Mouse (Mus musculus) ES-E14 (cell line): ENCODE measurements at regions not wholly inside any gene's neighbourhood (a gene's known extent, or its start where the extent isn't known, plus 50 kb on each side); places are given as distances from the start of the nearest gene placed in this dataset.

Source experiments
- DNase-seq: peaks from one replicate; pipeline ENCODE4 v3.0.0-alpha.2; 2013; ENCODE audit warnings: low read depth, low spot score
- H3K27ac ChIP-seq: 2 replicates; pipeline ENCODE4 v1.5.1; 2012; ENCODE audit warnings: low read depth, mild to moderate bottlenecking, low read length, moderate library complexity, mixed read lengths; ENCODE audit not compliant: poor library complexity, insufficient read depth, severe bottlenecking
- H3K36me3 ChIP-seq: 2 replicates; pipeline ENCODE4 v1.6.1; 2012; ENCODE audit warnings: mild to moderate bottlenecking, low read length, moderate library complexity, mixed read lengths; ENCODE audit not compliant: control insufficient read depth, poor library complexity, insufficient read depth, severe bottlenecking
- H3K4me1 ChIP-seq, 2 experiments: fragments of 150-350 bp in 1 of 2; sonication (generic) in 1 of 2; 2 replicates each; pipeline ENCODE4 v1.6.1; 2012; ENCODE audit warnings: low read length in 2 of 2, mild to moderate bottlenecking in 1 of 2, mixed read lengths in 1 of 2; ENCODE audit not compliant: control insufficient read depth in 2 of 2, insufficient read depth in 2 of 2, poor library complexity in 1 of 2
- H3K4me3 ChIP-seq, 2 experiments: fragments of 150-350 bp in 1 of 2; sonication (generic) in 1 of 2; 2 replicates each; pipeline ENCODE4 v1.5.1; 2012; ENCODE audit warnings: low read length in 2 of 2, low read depth in 1 of 2, mild to moderate bottlenecking in 1 of 2, mixed read lengths in 1 of 2; ENCODE audit not compliant: insufficient read depth in 1 of 2, poor library complexity in 1 of 2, severe bottlenecking in 1 of 2
- H3K9ac ChIP-seq: 2 replicates; pipeline ENCODE4 v1.6.1; 2012; ENCODE audit warnings: low read depth, mild to moderate bottlenecking, low read length, mixed read lengths; ENCODE audit not compliant: poor library complexity, insufficient read depth, severe bottlenecking
- H3K9me3 ChIP-seq: fragments of 150-350 bp; sonication (generic); 2 replicates; pipeline ENCODE4 v1.6.1; 2012; ENCODE audit warnings: low read depth, mild to moderate bottlenecking, low read length; ENCODE audit not compliant: control insufficient read depth, insufficient read depth
- CHD2 ChIP-seq: IDR thresholded peaks from 2 replicates; pipeline ENCODE4 v1.6.1; 2014; ENCODE audit warnings: mild to moderate bottlenecking, low read depth, low read length, inconsistent platforms
- HCFC1 ChIP-seq: IDR thresholded peaks from 2 replicates; pipeline ENCODE4 v1.6.1; 2012; ENCODE audit warnings: low read length, inconsistent platforms, borderline replicate concordance; ENCODE audit not compliant: insufficient read depth
- MAFK ChIP-seq: IDR thresholded peaks from 2 replicates; pipeline ENCODE4 v1.6.1; 2014; ENCODE audit warnings: mild to moderate bottlenecking, low read depth, low read length, inconsistent platforms; ENCODE audit not compliant: insufficient read depth
- ZC3H11A ChIP-seq: IDR thresholded peaks from 2 replicates; pipeline ENCODE4 v1.6.1; 2012; ENCODE audit warnings: low read depth, mild to moderate bottlenecking, inconsistent platforms, low read length, borderline replicate concordance
- ZNF384 ChIP-seq: IDR thresholded peaks from 2 replicates; pipeline ENCODE4 v1.6.1; 2012; ENCODE audit warnings: low read depth, low read length, inconsistent platforms
- in situ Hi-C, 2 experiments: fragments of 600-800 bp; cut with MboI; formaldehyde crosslinking; loops; one replicate each; pipeline ENCODE4 v1.15.1; 2025; ENCODE audit warnings: low sequenced_read_pairs in 2 of 2, inconsistent platforms in 1 of 2; ENCODE audit not compliant: unreplicated experiment in 2 of 2

GRCm38 (mm10) chr14:36646649-36647048, 321.9 kb downstream of the Ccser2 start:
- Histone ChIP-seq H3K27ac (no peak overlapping the region), H3K9me3 (no peaks in the 10 kb centered on the region), H3K9ac (no peak overlapping the region), H3K36me3 (no peaks in the 10 kb centered on the region), H3K4me3 (no peak overlapping the region), H3K4me1 (no peaks in the 10 kb centered on the region)
- in situ Hi-C loops, result no loop called here
- TF ChIP-seq ZC3H11A, result no peak
- TF ChIP-seq CHD2, result no peak
- no peak for TF ChIP-seq HCFC1
- TF ChIP-seq MAFK, result no peak
- no peak for TF ChIP-seq ZNF384
- DNase-seq, result no peak

DNA sequence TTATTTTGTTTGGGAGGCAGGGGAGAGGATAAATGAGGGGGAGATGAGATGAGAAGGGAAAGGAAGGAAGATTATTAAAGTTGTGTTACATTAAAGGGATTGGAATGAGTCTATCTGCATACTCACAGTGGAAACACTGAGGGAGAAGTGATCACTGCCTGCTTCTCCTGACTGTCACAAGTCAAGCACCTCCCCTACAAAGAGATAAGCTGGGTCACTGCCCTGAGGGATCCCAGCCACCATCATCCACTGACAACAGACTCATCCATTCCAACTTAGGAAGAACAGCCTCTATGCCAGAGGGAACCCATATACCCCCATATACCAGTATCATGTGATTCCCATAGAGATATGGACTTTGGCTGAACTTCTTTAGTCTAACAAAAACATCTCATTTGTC, 322.3 kb downstream of the Ccser2 start:
- TF ChIP-seq ZNF384, result no peak
- TF ChIP-seq ZC3H11A, result no peak
- no peak for TF ChIP-seq HCFC1
- no peak for TF ChIP-seq MAFK
- no peak for TF ChIP-seq CHD2
- Histone ChIP-seq H3K4me1 (no peaks in the 10 kb centered on the region), H3K36me3 (no peaks in the 10 kb centered on the region), H3K9ac (no peak overlapping the region), H3K27ac (no peak overlapping the region), H3K4me3 (no peak overlapping the region), H3K9me3 (no peaks in the 10 kb centered on the region)
- DNase-seq, result no peak
- in situ Hi-C loops, result no loop called here

- H3K4me3 ChIP-seq, result no peak overlapping the region
- no peaks in the 10 kb centered on the region for H3K9me3 ChIP-seq
Measured at GRCm38 (mm10) chr14:36624822-36625221, 343.8 kb downstream of the Ccser2 start.

DNA sequence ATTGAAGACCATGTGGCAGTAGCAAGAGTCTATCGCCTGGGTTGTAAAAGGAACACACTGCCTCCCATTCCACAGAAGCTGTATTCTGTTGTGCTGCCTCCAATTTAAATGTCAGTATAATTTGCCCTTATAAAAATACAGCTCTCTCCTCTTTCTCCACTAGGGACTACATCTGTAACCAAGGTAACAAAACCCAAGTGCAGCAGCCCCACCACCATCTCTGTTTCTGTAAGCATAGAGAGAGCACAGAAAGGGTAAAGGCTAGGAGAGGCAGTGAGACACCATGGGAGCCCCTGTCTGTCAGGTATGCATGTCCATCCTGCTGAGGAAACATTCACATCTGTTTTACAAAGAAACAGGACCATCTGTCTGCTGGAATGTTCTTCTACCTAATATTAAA, 344.4 kb downstream of the Ccser2 start:
- in situ Hi-C loops, result no loop called here
- Histone ChIP-seq H3K4me1 (no peaks in the 10 kb centered on the region), H3K27ac (no peak overlapping the region), H3K36me3 (no peaks in the 10 kb centered on the region), H3K9ac (no peak overlapping the region), H3K4me3 (no peak overlapping the region), H3K9me3 (no peaks in the 10 kb centered on the region)
- TF ChIP-seq MAFK, result no peak
- no peak for TF ChIP-seq ZC3H11A
- no peak for TF ChIP-seq CHD2
- no peak for TF ChIP-seq HCFC1
- no peak for TF ChIP-seq ZNF384
- no peak for DNase-seq

More at GRCm38 (mm10) chr14:36624822-36625221, 343.8 kb downstream of the Ccser2 start:
- DNase-seq, result no peak
- H3K4me1 ChIP-seq, result no peaks in the 10 kb centered on the region
- H3K27ac ChIP-seq, result no peak overlapping the region
- no peak overlapping the region for H3K9ac ChIP-seq
- in situ Hi-C loops, result no loop called here
- TF ChIP-seq ZC3H11A, result no peak
- no peak for TF ChIP-seq ZNF384
- TF ChIP-seq MAFK, result no peak
- TF ChIP-seq HCFC1, result no peak
- no peak for TF ChIP-seq CHD2
- no peaks in the 10 kb centered on the region for H3K36me3 ChIP-seq

GRCm38 (mm10) chr14:36623036-36623435, 345.5 kb downstream of the Ccser2 start:
- no peaks in the 10 kb centered on the region for H3K4me1 ChIP-seq
- no peak for DNase-seq
- H3K4me3 ChIP-seq, result no peak overlapping the region
- TF ChIP-seq HCFC1, result no peak
- no peak overlapping the region for H3K9ac ChIP-seq
- no peaks in the 10 kb centered on the region for H3K36me3 ChIP-seq
- H3K27ac ChIP-seq, result no peak overlapping the region
- in situ Hi-C loops, result no loop called here
- H3K9me3 ChIP-seq, result no peaks in the 10 kb centered on the region
